Comparison of ENCODE assay signal across 12 mouse cellular contexts in genomic region chr5:130369237-130369636, GRCm38 (mm10). TPM values are rescaled to one million over a fixed set of nuclear protein-coding genes. Genes with fewer than 3 reads are reported as not detected.
DNase-seq lines count a peak whose midpoint lies in the region; ATAC-seq and TF ChIP-seq lines count a peak whose summit lies in the region.
"Had no signal": no experiment of that assay in that cellular context is flagged by ENCODE, and none has a peak within 500 bp of the region (broad histone marks: within the 10 kb centered on the region; RNA-seq: fewer than 3 reads in every experiment).

TSS of gene Caln1 (plus strand) at chr5:130369455.

- no peak for TF ChIP-seq EP300 in ES-Bruce4 (IDR thresholded peaks at IDR 0.05; ENCODE audit: insufficient read depth, low read depth, low read length)

- H3K4me1 ChIP-seq in kidney, adult 2 months (ENCODE audit: control insufficient read depth, insufficient read depth, low read length): no peaks in the 10 kb centered on the region
- no peaks in the 10 kb centered on the region for H3K4me1 ChIP-seq in kidney, embryonic 15.5 days
- H3K4me1 ChIP-seq in ES-Bruce4 (ENCODE audit: control insufficient read depth, insufficient read depth, low read length): no peaks in the 10 kb centered on the region
- H3K4me1 ChIP-seq: limb, embryonic 13.5 days had no signal

- H3K27ac ChIP-seq in kidney, adult 2 months (ENCODE audit: insufficient read depth, low read depth, low read length): no peak within 1 kb of the TSS
- H3K27ac ChIP-seq in kidney, embryonic 15.5 days: no peak within 1 kb of the TSS
- H3K27ac ChIP-seq in ES-Bruce4 (ENCODE audit: insufficient read depth, low read length): no peak within 1 kb of the TSS
- H3K27ac ChIP-seq: limb, embryonic 13.5 days had no signal

- no peaks in the 10 kb centered on the region for H3K9me3 ChIP-seq in kidney, embryonic 15.5 days (replicated peaks)
- H3K9me3 ChIP-seq in ES-Bruce4 (replicated peaks; ENCODE audit: control insufficient read depth, insufficient read depth, low read length, poor library complexity, severe bottlenecking): no peaks in the 10 kb centered on the region

- H3K4me3 ChIP-seq in kidney, adult 2 months (ENCODE audit: insufficient read depth, low read depth, low read length): no peak within 1 kb of the TSS
- no peak within 1 kb of the TSS for H3K4me3 ChIP-seq in kidney, embryonic 15.5 days (replicated peaks)
- 0 out of 2 replicates have a peak within 1 kb of the TSS, but pooled peaks have one; percentile 3 for H3K4me3 ChIP-seq in ES-Bruce4 (ENCODE audit: low read depth, low read length)
- H3K4me3 ChIP-seq: limb, embryonic 13.5 days had no signal

- ATAC-seq in kidney, embryonic 15.5 days (replicated peaks; ENCODE audit: low FRiP score): no peak

- no peaks in the 10 kb centered on the region for H3K27me3 ChIP-seq in kidney, adult 2 months (replicated peaks; ENCODE audit: control insufficient read depth, insufficient read depth, low read length)
- H3K27me3 ChIP-seq in kidney, embryonic 15.5 days: no peaks in the 10 kb centered on the region
- no peaks in the 10 kb centered on the region for H3K27me3 ChIP-seq in ES-Bruce4 (ENCODE audit: control insufficient read depth, insufficient read depth, low read length, poor library complexity, severe bottlenecking)
- H3K27me3 ChIP-seq: limb, embryonic 13.5 days had no signal

- TF ChIP-seq CTCF in kidney, adult 2 months (conservative IDR thresholded peaks at IDR 0.05; ENCODE audit: insufficient read depth, insufficient read length, low read depth, low read length): no peak
- no peak for TF ChIP-seq CTCF in ES-Bruce4 (IDR thresholded peaks at IDR 0.05; ENCODE audit: low read depth, low read length)

- 48% methylated on average over 11 of the region's 11 CpGs for WGBS in kidney, adult 2 months
- 68% methylated on average over 11 of the region's 11 CpGs for WGBS in kidney, embryonic 15.5 days

- intact Hi-C loops in heart, postnatal 10 days (cut with DNase I): no loop called here

- no peaks in the 10 kb centered on the region for H3K36me3 ChIP-seq in kidney, adult 2 months (ENCODE audit: control insufficient read depth, insufficient read depth, low read length)
- no peaks in the 10 kb centered on the region for H3K36me3 ChIP-seq in kidney, embryonic 15.5 days
- H3K36me3 ChIP-seq in ES-Bruce4 (ENCODE audit: control insufficient read depth, insufficient read depth, low read length, poor library complexity, severe bottlenecking): no peaks in the 10 kb centered on the region
- H3K36me3 ChIP-seq: G1E; limb, embryonic 13.5 days had no signal

- no peak within 1 kb of the TSS for H3K4me2 ChIP-seq in kidney, embryonic 15.5 days
- H3K4me2 ChIP-seq: limb, embryonic 13.5 days had no signal

- DNase-seq in kidney, adult 2 months: peak; percentile 57
- peak; percentile 96 for DNase-seq in brain, adult 2 months (ENCODE audit: low read depth, low spot score)
- peak; percentile 48 for DNase-seq in kidney, postnatal 14 days
- no peak for DNase-seq in c-Kit-positive CD71-positive TER-119-positive erythroid progenitor cells, embryonic 14.5 days (ENCODE audit: low spot score)
- DNase-seq in heart, postnatal 10 days: no peak
- DNase-seq in frontal cortex, postnatal 14 days (ENCODE audit: low spot score in 2 of 2): no peak

- no peak within 1 kb of the TSS for H3K9ac ChIP-seq in kidney, embryonic 15.5 days
- H3K9ac ChIP-seq in ES-Bruce4 (ENCODE audit: low read depth, poor library complexity, severe bottlenecking): no peak within 1 kb of the TSS
- H3K9ac ChIP-seq: limb, embryonic 13.5 days had no signal

- TF ChIP-seq POLR2A in kidney, adult 2 months (IDR thresholded peaks at IDR 0.05; ENCODE audit: low read depth, low read length): no peak
- no peak for TF ChIP-seq POLR2A in ES-Bruce4 (IDR thresholded peaks at IDR 0.05; ENCODE audit: insufficient read depth, low read length)

RNA-seq across cellular contexts. Expression of gene Caln1, which starts in this region (rescaled TPM):
- polyA plus RNA-seq in kidney, adult 2 months (2012; rRNA removed): 0.02 and 0.04 TPM in 2 replicates
- 0.78 and 1.1 TPM in 2 replicates for polyA plus RNA-seq in kidney, embryonic 15.5 days (2015; fragmentation: Nextera tagmentation; extraction: Ambion mirVana)
- 0.28 and 0.32 TPM in 2 replicates for polyA plus RNA-seq in ES-Bruce4 (2011; ENCODE audit: insufficient read depth, insufficient read length, low read depth, missing spikeins)
- total RNA-seq in heart, postnatal 10 days (2021): under 1 TPM in 1 of 2 experiments, not detected in 1; 0.05 TPM
- total RNA-seq: granulocyte monocyte progenitor cell, adult 5-6 weeks had no signal
- polyA plus RNA-seq: G1E; spleen, adult 2 months had no signal

Comparison
In these comparisons a context has a peak if more than half of its experiments do, and no peak if none do; other contexts are left out.
1. Peak in DNase-seq in kidney, adult 2 months; RNA of the gene not detected or under 1 TPM.
2. DNase-seq: peak in brain, adult 2 months (single experiment) and kidney, postnatal 14 days (single experiment); none in c-Kit-positive CD71-positive TER-119-positive erythroid progenitor cells, embryonic 14.5 days (single experiment), heart, postnatal 10 days (0 of 2) and frontal cortex, postnatal 14 days (0 of 2).